Mouse (Mus musculus): ENCODE measurements around the gene Ckap5. TPM values are rescaled to one million over a fixed set of nuclear protein-coding genes. Genes with fewer than 3 reads are reported as not detected.

Gene Ckap5
- polyA plus RNA-seq, 1 experiment from 2014 or later = 99.9 TPM

GRCm38 (mm10) chr2:91493981-91494380 is 32.6 kb upstream of the Ckap5 start:
- H3K36me3 ChIP-seq (ENCODE audit: control insufficient read depth, insufficient read depth, low read length) = peaks cover 78% of the 10 kb centered on the region
- ATAC-seq (ENCODE audit: insufficient number of reproducible peaks, insufficient read depth, low FRiP score, low read depth) = no peak
- no peak overlapping the region for H3K4me3 ChIP-seq (ENCODE audit: low read depth, low read length)
- WGBS = 97% methylated on average over 9 of the region's 9 CpGs
- no peaks in the 10 kb centered on the region for H3K4me1 ChIP-seq (ENCODE audit: control insufficient read depth, insufficient read depth, low read length)
- no peak overlapping the region for H3K4me2 ChIP-seq (replicated peaks; ENCODE audit: low read depth, low read length)
- H3K9me3 ChIP-seq (ENCODE audit: control insufficient read depth, low read depth, low read length) = no peaks in the 10 kb centered on the region
- H3K27ac ChIP-seq (ENCODE audit: low read length) = no peak overlapping the region
- H3K9ac ChIP-seq (replicated peaks; ENCODE audit: low read depth, low read length) = no peak overlapping the region
- H3K27me3 ChIP-seq (ENCODE audit: control insufficient read depth, insufficient read depth, low read length) = no peaks in the 10 kb centered on the region

DNA sequence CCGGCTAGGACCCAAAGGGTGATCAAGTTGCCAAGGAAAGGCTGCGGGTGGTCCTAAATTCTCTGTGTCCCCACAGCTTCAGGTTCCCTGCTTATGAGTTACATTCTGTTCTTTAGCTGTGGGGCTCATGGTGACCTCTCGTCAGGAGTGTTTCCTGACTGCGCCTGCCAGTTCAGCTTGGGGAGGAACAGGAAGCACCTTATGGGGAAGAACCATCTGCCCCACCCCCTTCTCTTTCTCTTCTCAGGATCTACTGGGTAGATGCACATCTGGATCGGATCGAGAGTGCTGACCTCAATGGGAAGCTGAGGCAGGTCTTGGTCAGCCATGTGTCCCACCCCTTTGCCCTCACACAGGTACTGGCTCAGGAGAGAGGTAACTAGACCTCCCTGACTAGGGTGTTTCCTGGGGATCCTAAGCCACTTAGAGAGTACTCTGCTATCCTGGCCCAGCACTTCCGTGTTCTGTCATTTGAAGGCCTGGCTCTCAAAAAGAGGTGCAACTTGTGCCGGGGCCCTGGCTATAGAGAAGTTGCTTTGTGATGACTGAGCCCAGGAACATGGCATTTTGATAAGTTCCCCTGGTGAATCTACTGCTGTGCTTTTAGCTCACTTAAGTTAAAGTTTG is 28.4 kb upstream of the Ckap5 start:
- no peak overlapping the region for H3K9ac ChIP-seq (replicated peaks; ENCODE audit: low read depth, low read length)
- H3K4me1 ChIP-seq (ENCODE audit: control insufficient read depth, insufficient read depth, low read length) = no peaks in the 10 kb centered on the region
- H3K9me3 ChIP-seq (ENCODE audit: control insufficient read depth, low read depth, low read length) = no peaks in the 10 kb centered on the region
- H3K36me3 ChIP-seq (ENCODE audit: control insufficient read depth, insufficient read depth, low read length) = peaks cover 73% of the 10 kb centered on the region
- no peak for ATAC-seq (ENCODE audit: insufficient number of reproducible peaks, insufficient read depth, low FRiP score, low read depth)
- no peaks in the 10 kb centered on the region for H3K27me3 ChIP-seq (ENCODE audit: control insufficient read depth, insufficient read depth, low read length)
- no peak overlapping the region for H3K4me3 ChIP-seq (ENCODE audit: low read depth, low read length)
- 85% methylated on average over 8 of the region's 8 CpGs for WGBS
- H3K27ac ChIP-seq (ENCODE audit: low read length) = no peak overlapping the region
- H3K4me2 ChIP-seq (replicated peaks; ENCODE audit: low read depth, low read length) = no peak overlapping the region

DNA sequence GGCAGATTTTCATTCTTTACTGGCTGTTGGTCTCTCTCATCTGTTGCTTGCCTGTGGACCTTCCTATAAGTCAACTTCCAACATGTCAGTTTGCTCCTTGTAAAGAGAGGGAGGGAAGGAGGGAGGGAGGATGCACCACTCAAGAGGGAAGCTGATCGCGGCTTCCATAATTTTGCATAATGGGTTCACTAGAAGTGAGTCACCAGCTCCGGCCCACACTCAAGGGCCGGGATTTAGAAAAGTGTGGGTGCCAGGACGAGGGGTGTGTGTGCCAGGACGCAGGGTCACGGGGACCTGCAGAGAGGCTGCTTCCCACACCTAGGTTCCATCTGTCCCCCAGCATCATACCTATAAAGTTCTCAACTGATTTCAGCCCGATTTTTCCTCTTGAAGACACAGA is 18.5 kb upstream of the Ckap5 start:
- H3K27ac ChIP-seq (ENCODE audit: low read length) = no peak overlapping the region
- H3K4me3 ChIP-seq (ENCODE audit: low read depth, low read length) = no peak overlapping the region
- H3K27me3 ChIP-seq (ENCODE audit: control insufficient read depth, insufficient read depth, low read length) = no peaks in the 10 kb centered on the region
- H3K36me3 ChIP-seq (ENCODE audit: control insufficient read depth, insufficient read depth, low read length) = peaks cover 43% of the 10 kb centered on the region
- H3K9ac ChIP-seq (replicated peaks; ENCODE audit: low read depth, low read length) = no peak overlapping the region
- WGBS = 90% methylated on average over 8 of the region's 8 CpGs
- H3K9me3 ChIP-seq (ENCODE audit: control insufficient read depth, low read depth, low read length) = no peaks in the 10 kb centered on the region
- H3K4me1 ChIP-seq (ENCODE audit: control insufficient read depth, insufficient read depth, low read length) = no peaks in the 10 kb centered on the region
- H3K4me2 ChIP-seq (replicated peaks; ENCODE audit: low read depth, low read length) = no peak overlapping the region
- ATAC-seq (ENCODE audit: insufficient number of reproducible peaks, insufficient read depth, low FRiP score, low read depth) = no peak

GRCm38 (mm10) chr2:91517186-91517585 is 9.4 kb upstream of the Ckap5 start:
- Histone ChIP-seq H3K4me2 (replicated peaks; ENCODE audit: low read depth, low read length) (no peak overlapping the region), H3K4me3 (ENCODE audit: low read depth, low read length) (no peak overlapping the region), H3K27ac (ENCODE audit: low read length) (no peak overlapping the region), H3K4me1 (ENCODE audit: control insufficient read depth, insufficient read depth, low read length) (no peaks in the 10 kb centered on the region), H3K9ac (replicated peaks; ENCODE audit: low read depth, low read length) (no peak overlapping the region), H3K27me3 (ENCODE audit: control insufficient read depth, insufficient read depth, low read length) (no peaks in the 10 kb centered on the region), H3K9me3 (ENCODE audit: control insufficient read depth, low read depth, low read length) (no peaks in the 10 kb centered on the region), H3K36me3 (ENCODE audit: control insufficient read depth, insufficient read depth, low read length) (peaks cover 6% of the 10 kb centered on the region; the same call in 1 of the 2 replicates)
- no peak for ATAC-seq (ENCODE audit: insufficient number of reproducible peaks, insufficient read depth, low FRiP score, low read depth)
- WGBS = 23% methylated on average over 2 of the region's 2 CpGs

DNA sequence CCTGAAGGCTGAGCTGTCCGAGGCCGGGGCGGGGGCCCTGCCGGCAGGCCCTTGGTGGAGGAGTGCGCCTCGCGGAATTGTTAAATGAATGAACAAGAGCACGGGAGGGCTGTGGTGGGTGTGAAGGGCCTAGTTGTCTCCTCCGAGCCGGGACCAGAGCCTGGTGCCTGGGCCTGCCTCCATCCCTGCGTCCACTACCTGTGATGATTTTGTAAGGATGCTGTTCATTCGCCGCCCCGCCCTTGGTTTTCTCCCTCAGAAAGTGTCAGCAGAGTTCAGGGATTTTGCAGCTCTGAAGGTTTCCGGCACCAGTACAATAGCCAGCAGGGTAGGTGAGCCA is 555 bp downstream of the Ckap5 start:
- peak; percentile 64 for ATAC-seq (ENCODE audit: insufficient number of reproducible peaks, insufficient read depth, low FRiP score, low read depth)
- Histone ChIP-seq H3K36me3 (ENCODE audit: control insufficient read depth, insufficient read depth, low read length) (peaks cover 5% of the 10 kb centered on the region; the same call in 1 of the 2 replicates), H3K9me3 (ENCODE audit: control insufficient read depth, low read depth, low read length) (no peaks in the 10 kb centered on the region), H3K9ac (replicated peaks; ENCODE audit: low read depth, low read length) (peak overlapping the region; percentile 70), H3K27me3 (ENCODE audit: control insufficient read depth, insufficient read depth, low read length) (no peaks in the 10 kb centered on the region), H3K4me1 (ENCODE audit: control insufficient read depth, insufficient read depth, low read length) (0 out of 2 replicates have a peak, but pooled peaks cover 3% of the 10 kb centered on the region), H3K4me3 (ENCODE audit: low read depth, low read length) (peak overlapping the region; percentile 71), H3K27ac (ENCODE audit: low read length) (peak overlapping the region; percentile 62; the same call in 1 of the 2 replicates), H3K4me2 (replicated peaks; ENCODE audit: low read depth, low read length) (peak overlapping the region; percentile 72)
- WGBS = 0% methylated on average over 15 of the region's 15 CpGs

DNA sequence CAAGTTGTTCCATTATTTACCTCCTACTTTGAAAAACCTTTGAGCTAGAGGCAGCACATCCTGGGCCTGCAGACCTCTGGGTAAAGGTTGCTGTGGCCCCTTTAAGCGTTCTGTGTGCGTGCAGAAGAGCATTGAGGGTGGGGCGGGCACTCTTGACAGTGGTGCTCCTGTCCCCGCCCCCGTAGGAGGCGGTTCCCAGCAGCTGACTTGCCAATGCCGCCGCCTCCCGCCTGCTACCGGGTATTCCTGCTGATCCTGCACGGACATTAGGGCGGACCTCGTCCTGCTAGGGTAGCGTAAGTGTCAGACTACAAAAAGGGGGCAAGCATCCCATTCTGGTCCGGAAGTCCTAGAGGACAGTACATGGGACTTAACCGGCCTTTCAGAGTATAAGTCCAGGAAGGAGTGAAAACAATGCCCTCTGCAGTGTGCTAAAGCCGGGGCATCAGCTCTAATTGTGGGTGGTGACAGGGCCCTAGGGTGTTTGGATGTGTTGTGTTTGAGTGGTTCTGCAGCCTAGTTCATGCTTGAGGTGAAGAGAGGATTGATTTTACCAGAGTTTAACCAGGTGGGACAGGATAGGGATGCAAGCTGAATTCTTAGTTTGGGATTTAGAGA is 11.1 kb downstream of the Ckap5 start:
- Histone ChIP-seq H3K27me3 (ENCODE audit: control insufficient read depth, insufficient read depth, low read length) (no peaks in the 10 kb centered on the region), H3K4me2 (replicated peaks; ENCODE audit: low read depth, low read length) (peak overlapping the region; percentile 51), H3K36me3 (ENCODE audit: control insufficient read depth, insufficient read depth, low read length) (no peaks in the 10 kb centered on the region), H3K27ac (ENCODE audit: low read length) (no peak overlapping the region), H3K9ac (replicated peaks; ENCODE audit: low read depth, low read length) (0 out of 2 replicates have a peak overlapping the region, but pooled peaks have one; percentile 22), H3K9me3 (ENCODE audit: control insufficient read depth, low read depth, low read length) (no peaks in the 10 kb centered on the region), H3K4me1 (ENCODE audit: control insufficient read depth, insufficient read depth, low read length) (0 out of 2 replicates have a peak, but pooled peaks cover 5% of the 10 kb centered on the region), H3K4me3 (ENCODE audit: low read depth, low read length) (peak overlapping the region; percentile 31)
- ATAC-seq (ENCODE audit: insufficient number of reproducible peaks, insufficient read depth, low FRiP score, low read depth) = peak; percentile 96
- 6% methylated on average over 17 of the region's 17 CpGs for WGBS

- Histone ChIP-seq H3K9ac (replicated peaks; ENCODE audit: low read depth, low read length) (no peak overlapping the region), H3K27ac (ENCODE audit: low read length) (no peak overlapping the region), H3K36me3 (ENCODE audit: control insufficient read depth, insufficient read depth, low read length) (peaks cover 81% of the 10 kb centered on the region), H3K4me3 (ENCODE audit: low read depth, low read length) (no peak overlapping the region), H3K27me3 (ENCODE audit: control insufficient read depth, insufficient read depth, low read length) (no peaks in the 10 kb centered on the region), H3K9me3 (ENCODE audit: control insufficient read depth, low read depth, low read length) (no peaks in the 10 kb centered on the region), H3K4me2 (replicated peaks; ENCODE audit: low read depth, low read length) (no peak overlapping the region), H3K4me1 (ENCODE audit: control insufficient read depth, insufficient read depth, low read length) (no peaks in the 10 kb centered on the region)
- no peak for ATAC-seq (ENCODE audit: insufficient number of reproducible peaks, insufficient read depth, low FRiP score, low read depth)
- WGBS = 88% methylated on average over 2 of the region's 2 CpGs
These were observed 41.6 kb downstream of the Ckap5 start for GRCm38 (mm10) chr2:91568125-91568524.

GRCm38 (mm10) chr2:91580894-91581293 is 54.3 kb downstream of the Ckap5 start:
- Histone ChIP-seq H3K4me2 (replicated peaks; ENCODE audit: low read depth, low read length) (no peak overlapping the region), H3K4me1 (ENCODE audit: control insufficient read depth, insufficient read depth, low read length) (no peaks in the 10 kb centered on the region), H3K27me3 (ENCODE audit: control insufficient read depth, insufficient read depth, low read length) (no peaks in the 10 kb centered on the region), H3K4me3 (ENCODE audit: low read depth, low read length) (no peak overlapping the region), H3K9ac (replicated peaks; ENCODE audit: low read depth, low read length) (no peak overlapping the region), H3K9me3 (ENCODE audit: control insufficient read depth, low read depth, low read length) (no peaks in the 10 kb centered on the region), H3K36me3 (ENCODE audit: control insufficient read depth, insufficient read depth, low read length) (peaks cover 54% of the 10 kb centered on the region), H3K27ac (ENCODE audit: low read length) (no peak overlapping the region)
- WGBS = 78% methylated on average over 1 of the region's 1 CpGs
- ATAC-seq (ENCODE audit: insufficient number of reproducible peaks, insufficient read depth, low FRiP score, low read depth) = no peak
